Mouse (Mus musculus) intestine, embryonic 14.5 days (tissue): ENCODE data around the gene Arrdc2. TPM values are rescaled to one million over a fixed set of nuclear protein-coding genes. Genes with fewer than 3 reads are reported as not detected.
A peak's percentile ranks its signal among the peaks of the same experiment; 100 is the strongest.

ENCODE experiments used
- ATAC-seq: fragments of 200-750 bp; cut with Nextera tagmentation; replicated peaks from 2 replicates; pipeline ENCODE4 v1.8.0; 2017; ENCODE audit warnings: low read depth, moderate number of reproducible peaks, moderate TSS enrichment, moderate library complexity; ENCODE audit not compliant: low FRiP score, low TSS enrichment
- DNase-seq: peaks from one replicate; pipeline ENCODE4 v3.0.0-alpha.2; 2018; ENCODE audit warnings: low spot score
- H3K27ac ChIP-seq: fragments of 300-500 bp; sonication (generic); 2 replicates; pipeline ENCODE4 v1.5.1; 2014; ENCODE audit warnings: low read depth, mild to moderate bottlenecking, control low read depth
- H3K27me3 ChIP-seq: fragments of 300-500 bp; sonication (generic); replicated peaks from 2 replicates; pipeline ENCODE4 v1.6.1; 2014; ENCODE audit warnings: low read length, control low read depth; ENCODE audit not compliant: control insufficient read depth, insufficient read depth
- H3K36me3 ChIP-seq: fragments of 300-500 bp; sonication (generic); 2 replicates; pipeline ENCODE4 v1.6.1; 2014; ENCODE audit warnings: low read length, control low read depth; ENCODE audit not compliant: control insufficient read depth, insufficient read depth
- H3K4me1 ChIP-seq: fragments of 300-500 bp; sonication (generic); replicated peaks from 2 replicates; pipeline ENCODE4 v1.6.1; 2014; ENCODE audit warnings: low read length, control low read depth, mixed read lengths; ENCODE audit not compliant: control insufficient read depth, insufficient read depth
- H3K4me2 ChIP-seq: fragments of 300-500 bp; sonication (generic); 2 replicates; pipeline ENCODE4 v1.6.1; 2014; ENCODE audit warnings: low read length
- H3K4me3 ChIP-seq: fragments of 300-500 bp; sonication (generic); 2 replicates; pipeline ENCODE4 v1.5.1; 2014; ENCODE audit warnings: low read depth, low read length, control low read depth, mixed read lengths
- H3K9ac ChIP-seq: fragments of 300-500 bp; sonication (generic); 2 replicates; pipeline ENCODE4 v1.6.1; 2014; ENCODE audit warnings: mild to moderate bottlenecking, low read length
- H3K9me3 ChIP-seq: fragments of 300-500 bp; sonication (generic); 2 replicates; pipeline ENCODE4 v1.6.1; 2016; ENCODE audit warnings: low read length, control low read depth; ENCODE audit not compliant: control insufficient read depth
- WGBS: fragments of 180-500 bp; shearing (Covaris S2); extraction: QIAGEN DNeasy Blood & Tissue Kit; methylation state at CpG from one replicate; pipeline ENCODE4 v1.1.7; 2014; 5-methylcytosine and 5-hydroxymethylcytosine counted together
- polyA plus RNA-seq: library from polyadenylated mRNA; unstranded; fragments of >200 nt; fragmentation: Nextera tagmentation; extraction: Ambion mirVana; gene quantifications from 2 replicates; pipeline ENCODE4 v1.2.1, GENCODE M21; 2014

The Arrdc2 gene
- polyA plus RNA-seq, 1 experiment from 2014 or later = 7.9 TPM

DNA sequence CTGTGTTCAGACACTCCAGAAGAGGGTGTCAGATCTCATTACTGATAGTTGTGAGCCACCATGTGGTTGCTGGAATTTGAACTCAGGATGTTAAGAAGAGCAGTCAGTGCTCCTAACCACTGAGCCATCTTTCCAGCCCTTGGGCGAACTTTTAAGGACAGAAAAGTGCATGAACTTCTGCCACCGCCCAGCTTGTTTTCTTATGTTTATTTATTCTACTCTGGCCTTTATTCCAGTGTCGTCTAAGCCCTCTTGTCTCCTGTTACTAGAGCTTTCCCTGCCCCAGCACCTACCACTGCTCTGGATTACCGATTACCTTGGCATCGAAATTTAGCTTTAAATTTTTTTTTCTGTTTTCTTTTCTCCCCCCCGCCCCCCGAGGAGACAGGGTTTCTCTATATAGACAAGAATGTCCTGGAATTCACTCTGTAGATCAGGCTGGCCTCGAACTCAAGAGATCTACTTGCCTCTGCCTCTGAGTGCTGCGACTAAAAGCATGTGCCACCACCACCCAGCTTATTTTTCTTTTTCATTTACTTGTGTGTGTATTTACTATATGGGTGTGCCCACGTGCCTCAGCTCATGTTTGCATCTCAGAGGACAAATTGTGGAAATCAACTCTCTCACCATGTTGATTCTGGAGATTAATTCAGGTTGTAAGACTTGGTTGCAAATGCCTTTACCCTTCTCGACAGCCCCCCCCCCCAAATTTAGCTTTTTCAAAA lies 36.6 kb downstream of the Arrdc2 start:
- H3K36me3 ChIP-seq = no peaks in the 10 kb centered on the region
- H3K4me1 ChIP-seq = peaks cover 8% of the 10 kb centered on the region; the same call in 1 of the 2 replicates
- ATAC-seq (no peak), DNase-seq (no peak)
- H3K27ac ChIP-seq = no peak overlapping the region
- 64% methylated on average over 11 of the region's 11 CpGs for WGBS
- peaks cover 48% of the 10 kb centered on the region for H3K27me3 ChIP-seq
- H3K9ac ChIP-seq = no peak overlapping the region
- H3K4me2 ChIP-seq = no peak overlapping the region
- no peak overlapping the region for H3K4me3 ChIP-seq
- no peaks in the 10 kb centered on the region for H3K9me3 ChIP-seq

DNA sequence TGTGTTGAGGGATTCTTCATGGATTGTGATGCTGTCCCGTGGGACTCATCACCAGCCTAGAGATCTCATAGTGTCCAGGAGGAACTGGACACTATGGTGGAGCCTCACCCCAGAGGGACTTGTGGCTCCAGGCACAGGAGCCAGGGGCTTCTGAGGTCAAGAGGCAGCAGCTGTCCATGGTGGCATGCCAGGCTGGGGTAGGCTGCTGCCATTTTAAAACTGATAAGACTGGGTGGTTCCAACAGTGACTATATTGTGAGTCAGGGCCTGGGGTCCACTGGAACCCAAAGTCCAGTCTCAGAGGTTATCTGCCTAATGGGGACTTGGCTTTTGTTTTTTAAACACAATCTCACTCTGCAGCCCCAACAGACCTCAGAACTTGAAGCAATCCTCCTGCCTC lies 37.7 kb downstream of the Arrdc2 start:
- DNase-seq (no peak), ATAC-seq (no peak)
- Histone ChIP-seq H3K27ac (no peak overlapping the region), H3K4me1 (peaks cover 8% of the 10 kb centered on the region; the same call in 1 of the 2 replicates), H3K27me3 (peaks cover 50% of the 10 kb centered on the region), H3K36me3 (no peaks in the 10 kb centered on the region), H3K9ac (no peak overlapping the region), H3K4me3 (no peak overlapping the region), H3K9me3 (no peaks in the 10 kb centered on the region), H3K4me2 (no peak overlapping the region)
- 65% methylated on average over 1 of the region's 1 CpGs for WGBS

DNA sequence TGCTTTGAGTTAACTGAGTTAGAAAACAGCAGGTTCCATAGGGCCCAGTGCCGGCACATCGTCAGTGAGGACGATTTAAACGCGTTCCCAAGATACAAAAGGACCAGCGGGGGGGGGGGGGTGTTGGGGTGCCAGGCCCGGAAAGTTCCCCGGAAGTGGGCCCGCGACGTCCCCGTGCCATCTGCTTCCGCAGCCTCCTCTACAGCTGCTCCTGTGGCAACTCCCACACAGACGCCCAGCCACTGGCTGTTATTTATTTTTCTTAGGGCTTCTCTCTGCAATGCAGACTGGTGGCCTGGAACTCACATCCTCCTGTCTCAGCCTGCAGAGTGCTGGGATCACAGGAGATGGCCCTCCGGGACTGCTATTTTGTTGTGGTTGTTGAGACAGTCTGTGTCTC lies 38.4 kb downstream of the Arrdc2 start:
- peaks cover 50% of the 10 kb centered on the region for H3K27me3 ChIP-seq
- 28% methylated on average over 15 of the region's 15 CpGs for WGBS

DNA sequence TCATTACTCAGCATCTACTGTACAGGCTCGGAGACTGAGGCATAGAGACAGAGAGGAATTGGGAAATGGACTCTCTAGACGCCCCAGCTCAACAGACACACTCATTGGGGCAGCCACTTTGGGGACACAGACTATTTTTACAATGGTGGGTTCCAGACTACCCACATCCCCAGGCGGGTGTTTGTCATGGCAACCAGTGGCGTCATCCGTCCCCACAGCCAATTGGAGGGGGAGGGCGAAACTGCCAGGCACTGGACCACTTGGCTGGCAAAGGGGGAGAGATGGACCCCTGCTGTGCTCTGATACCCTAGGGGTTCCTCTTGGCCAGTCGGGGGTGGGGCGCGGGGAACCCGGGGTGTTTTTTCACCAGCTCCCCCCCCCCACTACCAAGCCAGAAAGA lies 38.9 kb downstream of the Arrdc2 start:
- Histone ChIP-seq H3K9me3 (no peaks in the 10 kb centered on the region), H3K27me3 (peaks cover 50% of the 10 kb centered on the region), H3K4me1 (peaks cover 8% of the 10 kb centered on the region; the same call in 1 of the 2 replicates), H3K4me2 (no peak overlapping the region), H3K27ac (no peak overlapping the region), H3K9ac (no peak overlapping the region), H3K36me3 (no peaks in the 10 kb centered on the region), H3K4me3 (no peak overlapping the region)
- 50% methylated on average over 10 of the region's 10 CpGs for WGBS
- ATAC-seq (no peak), DNase-seq (no peak)

More for the DNA sequence above, 38.4 kb downstream of the Arrdc2 start:
- peaks cover 8% of the 10 kb centered on the region; the same call in 1 of the 2 replicates for H3K4me1 ChIP-seq
- no peaks in the 10 kb centered on the region for H3K9me3 ChIP-seq
- no peak overlapping the region for H3K9ac ChIP-seq
- no peak overlapping the region for H3K4me3 ChIP-seq
- no peak overlapping the region for H3K27ac ChIP-seq
- H3K36me3 ChIP-seq = no peaks in the 10 kb centered on the region
- no peak overlapping the region for H3K4me2 ChIP-seq
- no peak for ATAC-seq
- DNase-seq = no peak

DNA sequence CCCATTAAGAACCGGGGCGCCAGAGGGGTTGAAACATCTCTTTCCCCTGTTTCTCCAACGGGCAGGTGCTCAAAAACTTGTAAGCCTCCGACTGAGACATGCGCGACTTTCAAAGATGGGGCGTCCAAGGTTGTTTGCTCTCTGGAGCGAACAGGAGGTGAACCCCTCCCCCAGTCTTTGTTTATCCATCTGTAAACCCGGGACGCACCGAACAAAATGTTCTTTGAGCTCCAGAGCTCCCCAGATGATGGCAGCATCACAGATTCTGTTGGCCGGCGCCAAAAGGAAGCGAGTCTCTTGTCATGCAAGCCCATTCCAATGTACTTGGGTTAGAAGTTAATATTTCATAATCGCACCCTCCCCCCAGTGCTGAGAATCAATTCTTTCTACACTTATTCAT lies 41.2 kb downstream of the Arrdc2 start:
- no peak overlapping the region for H3K9ac ChIP-seq

DNA sequence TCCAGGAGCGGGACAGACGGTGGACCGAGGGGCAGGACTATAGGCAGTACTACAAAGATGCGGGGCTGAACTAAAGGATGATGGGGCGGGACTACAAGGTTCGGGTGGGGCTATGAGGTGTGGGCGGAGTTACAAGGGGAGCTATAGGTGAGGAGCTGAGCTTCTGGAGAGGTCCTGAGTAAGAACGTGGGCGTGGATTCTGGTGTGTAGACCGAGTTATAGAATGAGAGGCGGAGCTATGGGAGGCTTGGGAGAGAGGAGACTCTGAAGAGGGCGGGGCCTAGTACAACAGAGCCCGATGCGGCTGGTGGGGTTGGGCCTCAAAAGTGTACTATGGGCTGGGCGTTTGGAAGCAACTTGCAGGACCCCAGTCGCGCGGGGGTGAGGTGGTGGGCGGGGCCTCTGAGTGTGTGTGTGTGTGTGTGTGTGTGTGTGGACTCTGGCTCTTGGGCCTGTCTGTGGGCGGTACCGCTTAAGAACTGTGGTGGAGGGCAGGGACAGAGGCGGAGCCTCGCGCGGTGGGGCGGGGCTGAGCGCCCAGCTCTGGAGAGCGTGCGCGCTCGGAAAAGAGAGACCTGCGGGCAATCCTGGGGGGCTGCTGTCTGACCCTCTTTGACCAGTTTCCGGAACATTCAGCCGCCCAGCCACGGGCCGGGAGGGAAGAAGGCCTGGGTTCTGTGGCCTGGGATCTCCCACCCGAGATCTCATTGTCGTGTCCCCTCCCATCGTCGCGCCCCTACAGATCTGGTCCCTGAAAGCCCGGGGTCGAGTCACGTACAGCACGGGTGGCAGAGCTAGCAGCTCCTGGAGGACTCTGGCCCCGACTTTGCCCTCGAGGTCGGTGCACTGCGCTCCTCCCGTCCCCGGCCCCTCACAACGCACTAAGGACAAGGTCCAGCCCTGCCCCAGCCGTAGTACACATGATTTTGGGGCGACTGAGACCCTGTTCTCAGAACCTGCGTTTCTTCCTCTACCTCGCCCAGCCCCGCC lies 42.1 kb downstream of the Arrdc2 start:
- peak overlapping the region; percentile 90 for H3K4me2 ChIP-seq
- under 1% methylated on average over 57 of the region's 57 CpGs for WGBS
- peak overlapping the region; percentile 46 for H3K4me3 ChIP-seq
- peak; percentile 96 for DNase-seq
- peak overlapping the region; percentile 53 for H3K9ac ChIP-seq
- peaks cover 34% of the 10 kb centered on the region for H3K27me3 ChIP-seq
- peaks cover 7% of the 10 kb centered on the region; the same call in 1 of the 2 replicates for H3K4me1 ChIP-seq
- H3K36me3 ChIP-seq = no peaks in the 10 kb centered on the region
- H3K27ac ChIP-seq = peak overlapping the region; percentile 40; the same call in 1 of the 2 replicates
- H3K9me3 ChIP-seq = no peaks in the 10 kb centered on the region
- peak; percentile 87 for ATAC-seq

More for the DNA sequence above, 41.2 kb downstream of the Arrdc2 start:
- H3K4me2 ChIP-seq = peak overlapping the region; percentile 90
- H3K4me3 ChIP-seq = peak overlapping the region; percentile 46; the same call in 1 of the 2 replicates
- DNase-seq (no peak), ATAC-seq (no peak)
- peaks cover 41% of the 10 kb centered on the region for H3K27me3 ChIP-seq
- no peak overlapping the region for H3K27ac ChIP-seq
- peaks cover under 1% of the 10 kb centered on the region; the same call in 1 of the 2 replicates for H3K4me1 ChIP-seq
- WGBS = 11% methylated on average over 15 of the region's 15 CpGs
- H3K9me3 ChIP-seq = no peaks in the 10 kb centered on the region
- H3K36me3 ChIP-seq = no peaks in the 10 kb centered on the region

DNA sequence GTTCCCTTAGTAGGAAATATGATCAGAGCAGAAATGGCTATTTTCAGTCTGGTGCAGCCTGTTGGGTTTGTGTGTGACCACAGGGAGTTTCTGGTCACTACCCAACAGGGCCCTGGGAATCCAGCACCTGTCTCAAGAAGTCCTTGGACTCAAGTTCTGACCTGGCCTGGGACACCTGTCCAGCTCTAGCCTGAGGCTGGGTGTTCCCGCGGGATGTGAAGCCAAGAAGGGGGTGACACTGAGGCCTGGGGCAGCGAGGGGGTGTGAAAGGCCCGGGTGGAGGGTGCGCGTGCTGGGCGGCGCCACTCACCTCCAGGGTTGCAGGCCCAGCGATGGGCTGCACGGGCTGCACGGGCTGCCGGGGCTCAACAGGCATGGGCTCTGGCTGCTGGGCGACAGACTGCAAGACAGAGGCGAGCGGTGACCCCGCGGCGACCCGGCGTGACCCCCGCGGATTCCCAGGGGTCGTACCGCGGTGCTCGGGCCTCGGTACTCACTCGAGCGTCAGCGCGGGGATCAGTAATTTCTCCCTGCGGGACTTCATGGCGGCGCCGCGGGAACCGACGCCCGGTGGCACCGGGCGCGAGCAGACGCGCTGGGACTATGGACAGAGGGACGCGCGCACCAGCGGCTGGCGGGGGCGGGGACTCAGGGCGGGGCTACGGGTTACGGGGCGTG lies 43.0 kb downstream of the Arrdc2 start:
- 3% methylated on average over 52 of the region's 54 CpGs for WGBS
- Histone ChIP-seq H3K36me3 (no peaks in the 10 kb centered on the region), H3K27ac (no peak overlapping the region), H3K4me3 (peak overlapping the region; percentile 46), H3K9me3 (no peaks in the 10 kb centered on the region), H3K9ac (peak overlapping the region; percentile 53), H3K27me3 (peaks cover 32% of the 10 kb centered on the region), H3K4me1 (peaks cover 11% of the 10 kb centered on the region), H3K4me2 (peak overlapping the region; percentile 90)
- ATAC-seq (peak; percentile 1; the same call in 1 of the 2 replicates), DNase-seq (no peak)

DNA sequence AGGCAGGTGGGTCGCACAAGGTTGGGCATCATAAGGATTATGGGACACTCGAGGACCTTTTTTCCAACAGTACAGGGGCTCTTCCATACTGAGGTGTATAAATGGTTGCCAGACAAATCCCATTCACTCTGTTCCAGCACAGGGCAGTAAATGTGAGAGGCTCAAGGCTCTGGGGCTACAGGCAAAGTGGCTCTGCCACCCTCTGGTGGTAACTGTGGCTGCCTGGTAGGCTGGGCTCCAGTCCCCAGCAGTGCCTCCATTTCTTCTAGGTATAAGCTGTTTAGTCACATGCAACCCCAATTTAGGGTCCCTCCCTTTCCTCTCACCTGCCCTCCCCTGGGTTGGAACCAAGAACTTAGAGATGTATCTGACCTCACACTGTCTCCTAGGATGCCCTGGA lies 44.1 kb downstream of the Arrdc2 start:
- ATAC-seq (no peak), DNase-seq (no peak)
- Histone ChIP-seq H3K4me2 (no peak overlapping the region), H3K27me3 (peaks cover 27% of the 10 kb centered on the region), H3K27ac (no peak overlapping the region), H3K36me3 (no peaks in the 10 kb centered on the region), H3K4me3 (no peak overlapping the region), H3K9me3 (no peaks in the 10 kb centered on the region), H3K4me1 (peaks cover 20% of the 10 kb centered on the region), H3K9ac (no peak overlapping the region)
- 81% methylated on average over 2 of the region's 2 CpGs for WGBS
